Mouse (Mus musculus) kidney, postnatal 10 days (tissue): ENCODE measurements around the gene Bmper.

Experiments used
- DNase-seq: peaks from one replicate; pipeline ENCODE4 v3.0.0; 2021; ENCODE audit warnings: mixed read lengths

Bmper gene

DNA sequence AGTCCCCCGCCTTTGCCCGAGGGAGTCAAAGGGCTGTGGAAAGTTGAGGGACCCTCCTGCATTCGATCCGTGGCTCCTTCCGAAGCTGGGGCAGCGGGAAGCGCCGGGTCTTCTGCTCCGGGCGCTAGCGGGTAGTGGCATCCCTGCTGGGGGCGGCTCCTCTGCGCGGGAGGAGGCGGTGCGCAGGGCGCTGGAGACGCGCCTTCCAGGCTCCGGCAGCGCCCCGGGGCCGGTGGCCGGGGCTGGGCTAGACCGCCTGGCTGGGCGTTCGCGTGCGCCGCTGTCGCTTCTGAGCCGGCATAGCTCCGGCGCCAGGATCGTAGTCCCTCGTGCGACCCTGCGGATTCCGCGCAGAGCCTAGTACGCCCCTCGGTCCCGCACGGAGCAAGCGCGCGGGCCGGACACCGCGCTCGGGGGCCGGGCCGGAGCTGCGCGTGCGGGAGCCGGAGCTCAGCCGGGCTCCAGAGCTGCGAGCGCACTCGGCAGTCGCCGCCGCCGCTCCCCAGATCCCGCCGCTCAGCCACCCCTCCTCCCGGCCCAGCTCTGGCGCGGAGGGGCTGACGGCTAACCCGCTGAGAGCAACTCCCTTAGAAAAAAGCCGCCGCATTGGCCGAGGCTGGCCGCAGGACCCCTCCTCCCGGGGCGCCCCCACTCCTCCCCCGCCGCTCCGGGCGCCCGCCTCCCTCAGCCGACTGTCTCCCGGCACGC is at the start of gene Bmper:
TSS of gene Bmper (plus strand) at position 236 of the 708 bp plus-strand sequence.
- peak; percentile 80 for DNase-seq

DNA sequence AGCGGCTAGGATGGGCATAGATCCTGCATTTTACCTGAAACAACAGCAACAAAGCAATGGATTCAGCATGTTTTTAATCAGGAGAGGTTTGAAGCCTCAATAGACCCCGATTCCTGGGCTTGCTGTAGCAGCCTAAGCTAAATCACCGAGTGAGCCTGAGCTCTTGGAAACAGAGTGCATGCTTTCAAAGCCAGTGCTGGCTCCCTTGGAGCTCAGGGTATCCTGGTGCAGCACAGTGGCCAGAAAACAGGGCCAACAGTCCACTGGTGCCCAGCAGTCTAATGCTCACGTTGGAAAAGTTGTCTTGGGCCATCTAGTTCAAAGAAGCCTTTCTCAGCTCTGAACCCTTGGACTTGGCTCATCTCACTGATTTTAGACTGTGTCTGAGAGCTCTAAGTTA is 45.4 kb upstream of the Bmper start:
- DNase-seq: no peak

DNA sequence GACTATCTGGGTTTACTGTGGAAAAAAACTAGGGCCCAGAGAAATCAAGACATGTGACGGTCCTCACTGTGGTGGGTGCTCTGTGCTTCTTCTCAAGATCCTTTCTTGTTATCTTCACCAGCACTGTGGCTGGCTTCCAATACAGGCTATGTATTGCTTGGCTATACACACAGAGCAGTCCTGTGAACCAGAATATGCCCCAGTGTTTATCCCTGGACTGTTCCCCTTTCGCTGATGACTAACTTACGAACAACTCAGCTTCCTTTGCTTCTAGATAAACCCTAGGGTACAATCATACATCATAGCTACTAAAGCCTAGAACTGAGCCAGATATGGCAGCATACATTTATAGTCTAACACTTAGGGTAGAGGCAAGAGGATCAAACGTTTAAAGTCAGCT is 35.7 kb upstream of the Bmper start:
- no peak for DNase-seq

DNA sequence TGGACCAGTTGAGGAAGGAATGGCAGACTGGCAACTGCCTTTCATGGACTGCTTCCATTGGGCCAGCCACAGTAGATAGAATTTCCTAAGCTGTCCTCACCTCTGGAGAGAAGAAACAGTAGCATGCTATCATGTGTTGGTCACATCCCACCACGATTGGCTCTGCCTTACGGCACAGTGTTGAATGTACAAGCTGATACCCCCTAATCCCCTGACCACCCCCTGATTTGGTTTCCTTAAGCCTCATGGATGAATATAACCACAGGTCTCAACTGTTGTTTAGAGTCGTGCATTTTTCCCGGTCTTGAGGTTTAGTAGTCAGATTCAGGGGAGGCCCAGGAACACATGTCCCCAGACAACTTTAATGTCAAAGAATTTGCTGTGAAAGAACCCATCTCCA is 34.7 kb upstream of the Bmper start:
- DNase-seq: no peak

DNA sequence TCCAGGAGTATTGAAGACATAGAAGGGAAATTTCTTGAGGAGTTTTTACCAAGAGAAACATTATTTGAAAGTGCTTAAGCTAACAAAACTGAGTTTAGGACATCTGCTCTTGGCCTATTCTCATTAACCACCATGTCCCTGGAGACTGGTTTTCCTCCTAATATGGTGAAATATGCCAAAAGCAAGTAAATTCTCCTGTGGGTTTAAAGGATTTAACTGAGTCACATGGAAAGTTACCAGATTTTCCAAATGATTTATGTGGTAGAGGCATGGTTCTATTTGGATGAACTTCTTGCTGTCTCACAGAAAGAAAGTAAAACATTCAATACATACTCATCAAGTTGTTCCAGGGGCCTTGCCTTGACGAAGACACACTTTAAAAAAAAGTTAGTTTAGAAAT is 31.9 kb upstream of the Bmper start:
- DNase-seq: no peak

DNA sequence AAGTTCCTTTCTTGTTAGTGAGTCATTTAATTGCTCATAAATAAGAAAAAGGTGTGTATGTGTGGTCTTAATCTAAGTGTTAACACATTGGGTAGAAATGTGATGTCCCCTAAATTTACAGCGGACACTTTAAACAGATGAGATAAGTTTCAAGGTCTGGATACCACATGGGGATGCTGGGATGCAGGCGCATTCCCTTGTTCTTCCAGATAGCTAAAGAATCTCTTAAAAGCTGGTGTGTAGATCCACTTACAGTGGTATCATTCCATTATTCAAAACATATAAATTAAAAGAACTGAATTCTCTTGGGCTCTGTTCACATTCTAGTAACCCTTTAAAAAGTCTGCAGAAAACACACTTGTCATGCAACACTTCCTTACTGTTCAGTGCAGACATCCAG is 31.4 kb upstream of the Bmper start:
- DNase-seq: no peak

DNA sequence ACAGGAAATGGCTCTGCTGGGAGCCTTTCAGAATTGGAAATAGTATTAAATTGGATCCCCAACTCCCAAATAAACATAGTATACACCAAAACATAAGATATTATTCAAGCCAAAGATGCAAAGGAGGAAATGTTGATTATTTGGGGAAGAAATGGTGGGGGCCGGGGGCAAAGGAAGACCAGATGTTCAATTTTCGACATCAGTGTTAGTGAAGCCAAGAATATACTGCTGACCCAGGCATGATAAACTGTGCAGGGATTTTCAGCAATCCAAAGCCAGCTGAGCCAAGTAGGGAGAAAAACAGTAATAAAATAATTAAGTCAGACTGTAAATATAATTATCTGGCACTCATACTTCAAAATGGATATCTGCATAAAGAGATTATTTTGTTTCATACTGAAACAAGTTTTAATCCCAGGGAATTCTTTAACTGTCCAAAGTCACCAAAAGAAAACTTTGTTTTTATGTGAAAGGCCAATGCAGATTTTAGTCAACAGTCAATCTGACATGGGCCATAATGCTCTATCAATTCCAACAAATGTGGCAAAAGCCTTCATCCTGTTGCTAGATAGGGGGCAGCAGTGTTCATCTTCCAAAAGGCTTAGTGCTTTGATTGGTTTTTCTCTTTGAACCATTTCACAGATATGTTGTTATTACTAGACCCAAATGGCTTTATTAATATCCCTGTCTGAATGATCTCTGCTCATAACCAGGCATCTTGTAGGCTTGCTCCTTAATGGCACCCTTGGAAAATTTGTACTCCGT is 30.1 kb upstream of the Bmper start:
- DNase-seq: peak; percentile 15

DNA sequence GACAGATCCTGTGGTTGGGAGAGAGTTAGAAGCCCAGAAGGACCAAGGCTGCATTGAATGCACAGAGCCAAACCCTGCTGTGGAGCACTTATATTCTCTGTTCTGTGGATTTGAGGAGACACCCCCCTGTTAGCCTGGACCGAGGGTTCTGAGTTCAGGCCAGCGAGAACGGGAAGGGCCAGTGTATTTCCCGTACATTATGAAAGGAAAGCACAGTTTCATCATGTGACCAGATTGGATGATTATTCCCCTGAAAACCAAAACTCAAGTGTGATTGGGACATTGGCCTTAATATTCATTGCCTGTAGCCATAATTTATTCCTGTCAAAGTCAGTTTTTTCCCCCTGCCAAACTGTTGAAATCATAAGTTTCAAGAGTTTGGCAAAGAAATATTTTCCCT is 23.9 kb upstream of the Bmper start:
- no peak for DNase-seq

DNA sequence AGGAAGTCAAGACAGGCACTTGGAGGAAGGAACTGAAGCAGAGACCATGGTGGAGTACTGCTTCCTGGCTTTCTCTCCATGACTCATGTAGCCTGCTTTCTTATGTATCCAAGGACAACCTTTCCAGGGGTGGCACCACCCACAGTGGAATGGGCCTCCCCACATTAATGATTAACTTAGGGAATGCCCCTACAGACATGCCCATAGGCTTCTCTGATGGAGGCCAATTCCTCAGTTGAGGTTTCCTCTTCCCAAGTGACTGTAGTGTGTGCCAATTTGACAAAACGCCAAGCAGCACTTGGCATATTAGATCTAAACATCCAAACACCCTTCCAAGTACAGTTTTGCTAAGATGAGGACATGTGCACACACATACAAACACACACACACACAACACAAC is 23.0 kb upstream of the Bmper start:
- DNase-seq: peak; percentile 22

DNA sequence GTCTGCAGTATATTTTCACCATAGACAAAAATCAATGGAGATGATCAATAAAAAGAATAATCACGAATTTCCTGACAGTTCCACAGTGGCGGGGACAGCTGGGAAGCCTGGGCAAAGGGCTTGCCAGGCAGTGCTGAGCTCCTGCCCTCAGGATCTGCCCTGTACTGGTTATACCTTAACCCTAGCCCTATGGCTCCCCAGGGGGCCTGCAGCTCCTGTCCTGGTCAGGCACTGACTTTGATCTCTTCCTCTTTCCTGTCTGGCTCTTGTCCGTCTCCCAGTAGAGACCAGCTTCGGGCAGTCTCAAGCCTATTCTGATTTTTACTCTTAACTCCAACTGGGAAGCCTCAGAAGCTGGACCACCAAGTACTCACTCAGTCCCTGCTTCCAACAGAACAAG is 22.0 kb upstream of the Bmper start:
- peak; percentile 50 for DNase-seq

DNA sequence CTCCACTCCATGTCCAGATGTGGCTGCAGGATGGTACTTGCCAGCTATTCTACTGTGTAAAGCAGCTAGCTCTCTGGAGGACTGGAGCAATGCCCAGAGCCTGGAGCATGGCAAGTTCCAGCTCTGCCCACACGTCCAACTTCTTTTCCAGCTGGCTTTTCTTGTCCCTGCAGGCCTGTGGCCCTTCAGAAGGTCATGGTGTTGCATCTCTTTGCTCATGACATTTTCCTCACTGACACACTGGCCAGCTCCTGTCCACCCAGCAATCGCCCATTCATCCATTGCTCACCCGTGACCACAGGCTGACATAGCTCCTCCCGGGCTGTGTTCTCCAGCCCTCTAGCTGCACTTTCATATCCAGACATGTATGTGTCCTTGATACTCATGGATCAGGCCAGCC is 20.4 kb upstream of the Bmper start:
- DNase-seq: no peak

DNA sequence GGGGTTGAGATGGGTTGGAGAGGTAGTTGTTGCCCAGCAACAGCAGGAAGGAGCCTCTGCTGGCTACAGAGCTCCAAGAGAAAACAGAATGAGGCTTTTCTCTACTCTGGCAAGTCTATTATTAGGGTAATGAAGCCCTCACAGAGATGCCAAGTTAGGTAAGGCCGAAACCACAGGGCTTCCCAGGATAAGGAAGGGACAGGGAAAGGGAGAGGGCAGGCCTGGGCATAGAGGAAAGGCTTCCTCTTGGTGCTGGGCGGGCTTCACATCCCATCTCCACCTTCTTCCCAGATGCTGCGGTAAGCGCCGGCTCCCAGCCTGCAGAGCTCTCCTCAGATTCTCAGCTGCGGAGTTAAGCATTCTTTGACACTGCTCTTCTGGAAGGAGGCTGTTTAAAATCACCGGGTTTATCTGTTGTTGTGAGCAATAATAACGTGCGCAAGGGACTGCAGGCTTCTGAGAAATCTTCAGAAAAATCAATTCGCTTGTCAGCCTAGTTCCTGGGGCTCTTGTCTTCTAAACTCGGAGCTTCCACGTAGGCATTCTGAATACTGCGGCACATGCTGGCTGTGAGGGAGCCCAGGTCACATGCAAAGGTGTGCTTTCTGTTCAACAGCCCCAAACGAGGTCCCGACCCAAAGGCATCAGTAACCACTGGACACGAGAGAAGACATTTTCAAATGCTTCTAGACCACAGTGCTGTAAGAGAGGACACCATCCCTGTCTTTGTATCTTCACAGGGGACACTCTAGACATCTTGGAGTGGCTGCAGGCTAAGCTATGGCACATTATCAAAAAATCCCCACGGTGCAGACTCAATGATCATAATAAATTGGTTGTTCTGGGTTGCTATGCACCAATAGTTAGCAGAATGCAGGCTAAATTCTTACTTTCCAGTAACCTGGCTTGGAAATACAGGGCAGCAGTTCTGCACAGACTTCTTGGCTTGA is 18.3 kb upstream of the Bmper start:
- no peak for DNase-seq

DNA sequence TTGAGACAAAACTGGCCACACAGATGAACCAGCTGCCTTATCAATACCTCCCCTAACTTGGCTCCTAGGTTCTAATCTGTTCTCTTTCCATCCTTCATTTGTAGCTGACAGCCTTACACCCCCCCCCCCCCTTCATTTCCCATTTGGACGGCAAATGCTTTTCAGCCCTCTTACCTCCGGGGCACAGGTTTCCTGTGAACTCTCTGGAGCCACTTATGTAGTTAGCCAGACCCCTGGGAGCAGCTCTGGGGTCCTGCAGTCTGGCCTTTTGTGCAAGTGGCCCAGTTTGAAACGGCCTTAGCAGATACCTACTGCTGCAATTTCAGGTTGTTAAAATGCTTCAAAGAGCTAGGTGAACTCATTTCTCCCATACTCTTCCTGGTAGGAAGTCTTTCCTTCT is 17.6 kb upstream of the Bmper start:
- DNase-seq: no peak

DNA sequence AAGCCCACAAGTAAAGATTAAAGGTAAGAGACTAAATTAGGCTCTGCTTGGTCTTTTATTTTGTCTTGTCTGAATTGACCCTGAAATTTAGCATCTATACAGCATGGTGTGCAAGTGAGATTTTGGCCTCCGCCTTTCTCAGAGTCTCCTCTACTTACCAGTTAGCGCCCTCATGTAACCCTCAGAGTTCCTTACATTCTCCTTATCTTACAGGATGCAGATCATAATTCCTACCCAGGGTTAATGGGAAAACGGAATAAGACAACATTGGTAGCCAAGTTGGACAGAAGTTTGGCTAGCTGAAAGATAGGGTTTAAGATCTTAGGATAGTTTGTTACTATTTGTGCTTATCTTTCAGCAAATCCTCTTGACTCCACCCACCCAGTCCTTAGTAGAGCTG is 17.1 kb upstream of the Bmper start:
- DNase-seq: no peak

DNA sequence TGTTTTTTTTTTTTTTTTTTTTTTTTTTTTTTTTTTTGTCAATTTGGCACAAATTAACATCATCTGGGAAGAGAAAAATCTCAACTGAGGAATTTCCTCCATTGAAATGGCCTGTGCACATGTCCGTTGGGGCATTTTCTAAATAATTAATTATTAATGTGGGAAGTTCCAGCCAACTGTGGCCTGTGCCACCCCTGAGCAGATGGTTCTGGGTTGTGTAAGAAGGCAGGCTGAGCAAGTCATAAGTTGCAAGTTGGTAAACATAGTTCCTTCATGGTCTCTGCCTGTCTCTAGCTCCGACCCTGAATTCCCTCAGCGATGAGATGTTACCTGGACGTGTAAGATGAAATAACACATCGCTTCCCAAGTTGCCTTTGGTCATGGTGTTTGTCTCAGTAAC is 16.7 kb upstream of the Bmper start:
- DNase-seq: peak; percentile 14

DNA sequence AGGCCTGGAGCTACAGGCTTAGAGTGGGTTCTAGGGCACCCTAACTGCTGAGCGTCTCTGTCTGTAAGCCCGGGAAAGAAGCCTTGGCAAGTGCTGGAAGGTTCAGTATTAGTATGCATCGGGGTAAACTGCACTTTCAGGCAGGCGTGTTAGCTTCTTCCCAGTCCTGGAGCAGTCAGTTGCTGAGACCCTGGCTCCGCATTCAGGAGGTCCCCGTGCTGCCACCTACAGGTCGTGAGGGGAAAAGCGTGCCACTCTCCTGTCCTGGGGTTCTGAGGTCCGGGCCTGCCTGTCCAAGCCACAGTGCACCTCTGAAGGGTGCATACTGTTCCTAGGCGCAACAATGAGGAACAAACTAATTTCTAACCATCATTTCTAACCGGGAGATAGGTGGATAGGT is 10.6 kb upstream of the Bmper start:
- peak; percentile 89 for DNase-seq

DNA sequence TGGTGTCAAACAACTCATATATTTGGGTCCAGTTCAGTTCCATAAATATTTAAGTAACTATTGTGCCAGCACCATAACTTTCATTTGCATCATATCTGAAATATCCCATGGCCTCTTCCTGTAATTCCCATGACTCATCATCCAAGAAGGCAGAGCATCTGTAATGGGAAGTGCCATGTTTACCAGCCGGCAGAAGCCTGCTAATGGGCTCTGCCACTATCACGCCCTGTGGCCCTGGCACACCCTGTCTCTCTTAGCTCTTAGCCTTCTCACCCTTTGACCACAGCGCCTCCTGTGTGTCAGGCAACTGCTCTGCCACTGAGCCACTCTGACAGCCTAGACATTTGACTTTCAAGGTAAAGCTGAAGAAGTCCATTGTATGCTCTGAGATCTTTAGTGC is 3.1 kb upstream of the Bmper start:
- DNase-seq: no peak

DNA sequence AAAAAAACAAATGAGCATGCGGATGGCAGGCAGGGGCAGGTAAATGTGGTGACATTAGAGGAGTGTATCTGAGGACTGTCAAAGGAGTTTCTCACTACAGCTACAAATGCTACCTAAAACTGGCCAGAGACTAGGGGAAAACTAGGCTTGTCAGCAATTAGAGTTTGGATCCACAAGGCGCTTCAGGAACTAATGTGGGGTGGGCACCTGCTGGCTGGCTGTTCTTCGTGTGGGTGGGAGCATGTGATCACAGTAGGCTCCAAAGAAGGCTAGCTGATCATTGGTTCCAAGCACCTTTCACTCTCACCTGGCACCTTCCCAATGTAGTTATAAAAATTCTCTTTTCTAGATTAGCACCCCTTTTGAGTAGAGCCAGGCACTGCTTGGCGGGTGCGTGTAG is 900 bp upstream of the Bmper start:
- no peak for DNase-seq

DNA sequence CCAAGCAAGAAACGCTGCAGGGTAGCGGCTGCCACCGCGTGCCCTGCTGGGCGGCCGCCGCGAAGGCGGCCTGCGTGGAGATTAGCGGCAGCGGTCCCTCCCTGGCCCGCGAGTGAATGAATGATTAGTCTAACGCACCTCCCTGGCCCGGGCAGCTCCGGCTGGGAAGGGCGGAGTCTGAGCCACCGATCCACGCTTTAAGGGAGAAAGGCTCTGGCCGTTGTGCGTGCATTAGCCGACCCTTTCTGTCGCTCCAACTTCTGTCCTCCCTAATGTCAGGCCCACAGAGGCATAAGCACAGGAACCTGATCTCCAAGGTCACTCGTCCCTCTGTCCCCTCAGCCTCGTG is 410 bp upstream of the Bmper start:
- DNase-seq: peak; percentile 56

DNA sequence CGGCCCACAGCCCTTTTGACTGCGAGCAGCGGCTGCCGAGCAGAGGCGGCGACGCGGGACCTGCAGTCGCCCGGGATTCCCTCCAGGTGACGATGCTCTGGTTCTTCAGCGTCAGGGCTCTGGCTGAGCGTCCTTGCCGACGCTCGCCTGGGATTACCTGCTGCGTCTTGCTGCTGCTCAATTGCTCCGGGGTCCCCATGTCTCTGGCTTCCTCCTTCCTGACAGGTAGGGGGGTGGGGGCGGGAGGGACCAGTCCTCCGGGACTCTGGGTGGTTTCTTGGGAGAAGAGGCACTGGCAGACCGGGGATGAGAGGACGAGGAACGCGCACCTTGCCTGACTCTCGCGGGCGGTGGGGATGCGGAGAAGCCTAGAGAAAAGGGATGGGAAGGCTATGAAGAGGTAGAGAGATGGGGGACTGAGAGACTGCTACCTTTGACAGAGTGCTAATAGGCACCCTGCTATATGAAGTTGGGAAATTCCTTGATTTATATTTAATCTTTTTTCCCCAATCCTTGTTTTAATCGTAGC is 737 bp downstream of the Bmper start:
- no peak for DNase-seq

DNA sequence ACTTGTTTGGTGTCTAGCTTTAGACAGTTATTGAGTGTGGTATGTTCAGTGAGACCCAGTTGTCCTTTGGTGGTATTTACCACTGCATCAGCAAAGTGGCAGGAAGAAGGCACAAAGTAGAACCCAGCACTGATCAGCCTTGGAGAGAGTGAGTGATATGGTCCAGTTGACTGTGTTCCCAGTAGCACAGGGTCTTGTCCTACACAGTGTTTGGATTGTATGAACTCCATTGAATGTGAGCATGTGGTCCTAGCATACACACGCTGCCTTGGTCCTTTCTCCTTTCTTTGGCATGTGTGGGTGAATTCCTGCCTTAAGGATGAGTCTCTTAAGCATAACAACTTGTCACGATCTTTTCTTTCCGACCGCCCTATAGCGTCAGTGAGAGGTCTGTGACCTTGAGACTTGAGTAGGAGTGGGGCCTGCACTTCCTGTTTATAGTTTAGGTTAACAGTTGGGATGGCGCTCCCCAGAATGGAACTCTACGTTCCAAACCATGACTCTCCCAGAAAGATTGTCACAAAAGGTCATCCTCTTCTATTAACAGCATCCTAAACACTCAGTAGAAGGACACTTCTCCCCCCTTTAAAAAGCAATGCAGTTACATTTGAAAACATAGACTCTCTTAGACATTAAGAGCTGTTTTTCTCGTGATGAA is 10.7 kb downstream of the Bmper start:
- DNase-seq: no peak

DNA sequence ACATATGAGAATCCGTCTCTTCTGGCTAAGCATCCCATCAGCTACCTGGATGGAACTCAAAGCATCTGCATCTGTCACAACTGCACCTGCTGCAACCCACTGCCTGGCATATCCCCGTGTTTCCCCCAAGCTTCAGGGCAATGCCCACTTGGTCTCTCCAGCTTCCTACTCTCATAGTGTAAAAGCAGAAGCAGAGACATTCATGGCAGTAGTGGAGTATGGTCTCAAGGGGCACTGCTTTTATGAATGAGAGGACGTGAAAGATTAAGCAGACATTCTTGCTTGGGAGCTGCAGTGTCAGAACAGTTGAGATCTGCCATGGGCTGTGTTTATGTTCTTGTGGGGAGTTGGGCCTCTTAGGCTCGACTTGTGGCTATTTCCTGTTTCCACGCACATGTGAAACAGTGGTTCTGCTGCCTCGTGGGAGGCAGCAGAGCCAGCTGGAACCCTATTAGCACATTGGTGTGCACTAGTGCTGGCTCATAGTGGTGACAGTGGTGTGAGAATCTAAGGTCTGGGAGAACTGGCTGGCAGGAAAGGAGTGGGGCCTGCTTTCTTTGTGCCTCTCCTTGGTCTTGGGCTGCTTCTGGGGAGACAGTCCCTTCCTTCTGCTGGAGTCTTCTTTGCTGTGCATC is 12.6 kb downstream of the Bmper start:
- no peak for DNase-seq
